Mouse (Mus musculus) left cerebral cortex, adult 11 months (tissue): ENCODE results near the gene Panx2.

Experiments used
- DNase-seq: peaks from one replicate; pipeline ENCODE4 v3.0.0; 2022; ENCODE audit warnings: low spot score

The Panx2 gene

DNA sequence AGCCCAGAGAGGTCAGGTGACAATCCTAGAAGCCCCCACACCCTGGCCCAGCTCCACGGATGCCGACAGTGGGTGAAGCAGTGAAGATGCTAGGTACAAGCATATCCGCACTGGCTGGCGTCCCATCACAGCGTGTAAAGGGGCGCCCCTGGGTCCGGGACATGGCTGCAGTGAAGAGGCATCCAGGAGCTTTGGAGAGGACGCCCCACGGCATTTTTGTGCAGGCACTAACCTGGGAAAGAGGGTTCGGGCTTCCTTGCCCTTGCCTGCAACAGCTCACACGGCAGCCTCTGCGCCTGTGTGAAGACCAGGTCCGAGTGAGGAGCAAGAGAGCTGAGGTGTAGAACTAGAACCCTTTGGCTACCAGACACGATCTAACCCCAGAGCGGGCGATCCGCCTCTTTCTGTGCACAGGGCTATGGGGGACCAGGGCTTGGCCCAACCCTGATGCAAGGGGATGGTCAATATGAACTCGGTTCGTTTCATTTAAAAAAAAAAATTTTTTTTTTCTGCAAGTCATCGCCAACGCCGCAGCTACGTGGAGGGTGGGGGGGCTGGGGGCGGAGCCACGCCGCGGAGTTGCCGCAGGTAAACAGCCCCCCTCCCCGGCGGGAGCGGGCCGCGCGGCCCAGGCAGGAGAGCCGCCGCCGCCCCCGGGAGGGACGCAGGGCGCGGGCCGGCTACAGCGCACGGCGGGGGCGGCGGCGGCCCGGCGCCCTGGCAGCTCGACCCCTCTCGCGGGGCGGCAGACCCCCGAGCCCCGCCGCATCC lies at the start of gene Panx2:
Gene Panx2 (plus strand): TSS at position 574 of the 771 bp plus-strand sequence.
- DNase-seq, result no peak

DNA sequence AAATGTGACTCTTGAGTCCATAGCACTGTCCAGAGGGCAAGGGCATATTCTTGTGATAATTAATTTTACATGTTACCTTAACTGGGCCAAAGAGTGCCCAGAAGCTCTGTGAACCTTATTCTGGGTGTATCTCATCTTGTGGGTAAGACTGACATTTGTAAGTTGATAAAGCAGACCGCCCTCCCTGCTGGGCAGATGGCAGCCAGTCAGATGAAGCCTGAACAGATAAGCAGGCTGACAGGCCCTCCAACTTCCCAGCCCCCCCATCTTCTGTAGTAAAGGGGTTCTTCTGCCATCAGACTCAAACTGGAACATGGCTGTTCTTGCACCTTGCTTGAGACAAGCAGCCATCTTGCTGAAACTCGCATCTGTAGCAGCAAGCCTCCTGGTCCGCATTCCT lies 42.8 kb upstream of the Panx2 start:
- DNase-seq, result no peak

DNA sequence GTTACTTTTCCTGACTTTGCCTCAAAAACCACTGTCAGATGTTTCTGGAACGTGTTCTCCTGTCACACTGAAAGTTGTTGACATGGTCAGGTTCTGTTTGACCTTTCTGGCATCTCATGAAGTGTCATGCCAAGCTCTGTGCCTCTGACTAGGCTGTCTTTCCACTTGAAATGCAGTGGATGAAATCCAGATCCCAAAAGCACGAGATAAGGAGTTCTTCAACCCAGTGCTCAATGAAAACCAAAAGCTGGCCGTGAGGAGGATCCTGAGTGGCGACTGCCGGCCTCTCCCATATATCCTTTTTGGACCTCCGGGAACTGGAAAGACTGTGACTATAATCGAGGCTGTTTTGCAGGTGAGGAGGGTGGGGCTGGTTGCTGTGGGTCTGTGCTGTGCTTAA lies 39.4 kb upstream of the Panx2 start:
- no peak for DNase-seq

DNA sequence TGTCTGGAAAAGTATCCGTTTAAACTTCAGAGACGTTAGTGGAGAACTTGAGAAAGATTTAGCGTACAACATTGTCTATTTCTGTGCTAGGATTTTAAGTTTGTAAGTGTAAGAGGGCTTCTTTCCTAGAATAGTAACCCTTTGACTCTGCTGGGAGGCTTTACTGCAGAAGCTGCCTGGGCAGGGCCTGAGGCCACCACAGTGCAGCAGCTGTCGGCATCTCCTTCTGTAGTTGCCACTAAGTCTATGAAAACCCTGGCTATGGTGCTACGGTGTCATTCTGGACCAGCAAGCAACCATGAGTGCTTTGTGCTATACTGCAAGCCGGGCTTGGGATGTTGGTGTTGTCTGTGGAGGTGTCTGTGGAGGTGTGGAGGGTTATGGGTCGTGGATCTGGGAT lies 39.0 kb upstream of the Panx2 start:
- no peak for DNase-seq

DNA sequence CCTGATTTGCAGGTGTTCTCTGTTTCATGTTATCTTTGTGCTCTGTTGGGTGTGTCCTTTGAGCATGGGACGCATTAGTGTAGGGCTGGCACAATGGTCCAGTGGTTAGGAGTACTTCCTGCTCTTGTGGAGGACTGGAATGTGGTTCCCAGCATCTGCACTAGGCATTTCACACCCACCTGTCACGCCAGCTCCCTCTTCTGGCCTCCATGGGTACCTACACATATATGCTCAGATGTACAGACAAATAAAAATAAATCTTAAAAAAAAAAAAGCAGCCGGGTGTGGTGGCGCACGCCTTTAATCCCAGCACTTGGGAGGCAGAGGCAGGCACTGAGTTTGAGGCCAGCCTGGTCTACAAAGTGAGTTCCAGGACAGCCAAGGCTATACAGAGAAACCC lies 15.2 kb upstream of the Panx2 start:
- DNase-seq, result no peak

DNA sequence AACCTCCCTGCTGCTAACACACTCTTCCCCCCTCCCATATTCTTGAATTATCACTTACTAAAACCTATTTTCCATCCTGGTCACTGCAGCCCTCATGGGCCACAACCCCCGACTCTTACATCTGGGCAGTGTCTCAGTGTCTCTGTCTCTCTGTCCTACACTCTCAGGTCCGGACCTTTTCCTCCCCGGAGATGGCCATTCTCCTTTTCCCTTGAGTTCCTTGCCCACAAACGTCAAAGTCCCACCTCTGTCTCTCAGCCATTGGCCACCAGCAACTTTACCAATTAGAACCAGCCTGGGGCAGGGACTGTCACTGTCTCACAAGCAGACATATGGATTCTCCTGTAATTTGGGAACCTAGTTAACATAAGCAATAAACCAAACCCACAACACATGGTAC lies 13.2 kb upstream of the Panx2 start:
- no peak for DNase-seq

DNA sequence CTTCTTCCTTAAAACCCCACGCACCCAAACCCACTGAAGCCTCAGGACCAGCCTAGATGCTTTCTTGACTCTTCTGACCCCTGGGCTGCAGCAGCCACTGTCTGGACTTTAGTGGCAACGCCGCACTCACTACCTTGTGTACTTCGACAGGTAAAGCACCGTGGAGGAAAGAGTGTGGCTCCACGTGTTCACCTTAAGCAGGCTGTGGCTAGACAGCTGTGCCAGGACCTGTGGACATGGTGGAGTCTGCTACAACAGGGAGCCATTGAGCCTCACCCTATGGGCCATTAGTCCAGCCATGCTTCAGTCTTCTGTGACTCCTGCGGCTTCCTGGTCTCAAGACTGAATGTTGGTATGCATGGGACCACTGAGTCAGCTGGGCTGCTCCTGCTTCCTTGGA lies 4.9 kb upstream of the Panx2 start:
- DNase-seq, result no peak

DNA sequence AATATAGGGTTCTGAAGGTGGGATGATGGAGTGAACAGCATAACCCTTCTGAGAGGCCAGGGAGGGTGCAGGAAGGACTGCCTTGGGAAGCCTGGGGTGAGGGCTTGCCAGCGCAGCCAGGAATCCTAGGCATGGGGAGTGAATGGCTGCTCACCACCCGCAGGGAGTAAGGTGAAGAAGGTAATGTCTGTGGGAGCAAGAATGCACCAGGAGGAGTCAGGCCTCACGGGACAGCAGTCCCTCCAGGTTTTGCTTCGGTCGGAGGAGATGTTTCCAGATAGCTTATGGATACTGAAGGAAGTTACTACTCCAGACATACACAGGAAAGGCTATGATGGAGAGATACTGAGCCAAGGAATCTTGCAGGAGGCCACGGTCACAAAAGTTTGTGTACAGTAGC lies 798 bp upstream of the Panx2 start:
- no peak for DNase-seq

DNA sequence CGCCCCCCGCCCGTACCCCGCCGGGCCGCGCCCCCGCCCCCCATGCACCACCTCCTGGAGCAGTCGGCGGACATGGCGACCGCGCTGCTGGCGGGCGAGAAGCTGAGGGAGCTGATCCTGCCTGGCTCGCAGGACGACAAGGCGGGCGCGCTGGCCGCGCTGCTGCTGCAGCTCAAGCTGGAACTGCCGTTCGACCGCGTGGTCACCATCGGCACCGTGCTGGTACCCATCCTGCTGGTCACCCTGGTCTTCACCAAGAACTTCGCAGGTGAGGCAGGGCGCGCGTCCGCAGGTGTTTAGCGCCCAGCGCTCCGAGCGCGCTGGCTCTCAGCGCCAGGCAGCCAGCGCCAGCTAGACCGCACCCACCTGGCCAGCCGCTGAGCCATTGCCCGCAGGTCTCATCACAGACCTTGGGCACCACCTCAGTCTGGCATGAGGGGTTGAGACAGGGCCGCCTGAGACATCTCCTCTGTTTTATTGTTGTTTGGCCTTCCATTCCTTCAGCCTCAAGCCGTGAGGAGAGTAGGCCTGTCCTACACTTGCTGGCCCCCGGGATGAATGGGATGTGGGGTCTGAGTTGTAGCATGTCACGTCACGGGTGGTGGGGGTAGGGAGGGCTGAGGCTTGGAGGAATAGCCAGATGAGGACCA lies 623 bp downstream of the Panx2 start:
- no peak for DNase-seq

DNA sequence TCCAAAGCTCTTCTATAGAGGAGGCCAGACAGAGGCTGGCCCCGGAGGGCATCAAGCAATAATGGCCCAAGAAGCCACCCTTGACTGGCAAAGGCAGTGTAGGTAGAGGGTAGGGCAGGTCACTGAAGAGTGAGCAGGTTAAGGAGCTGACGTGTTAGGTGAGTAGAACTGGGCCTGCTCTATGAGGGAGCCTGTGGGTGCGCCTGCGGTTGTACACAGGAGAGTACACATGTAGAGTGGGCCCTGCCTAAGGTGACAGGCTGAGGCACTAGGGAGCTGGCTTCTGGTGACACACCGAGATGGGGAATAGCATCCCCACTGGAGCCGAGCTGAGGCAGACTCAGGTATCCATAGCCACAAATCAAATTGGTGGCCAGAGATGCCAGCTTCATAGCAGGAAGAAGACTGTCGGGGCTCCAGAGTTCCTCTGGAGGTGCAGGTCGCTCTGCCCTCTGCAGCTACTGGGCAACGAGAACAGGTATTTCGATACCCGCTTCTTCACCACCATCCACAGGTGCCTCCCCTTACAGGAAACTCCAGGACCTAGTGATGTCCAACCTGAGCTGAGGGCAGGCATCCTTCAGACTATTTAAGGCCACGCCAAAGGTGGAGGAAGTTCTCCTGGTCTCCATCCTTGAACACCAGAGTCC lies 1.4 kb downstream of the Panx2 start:
- DNase-seq, result no peak

DNA sequence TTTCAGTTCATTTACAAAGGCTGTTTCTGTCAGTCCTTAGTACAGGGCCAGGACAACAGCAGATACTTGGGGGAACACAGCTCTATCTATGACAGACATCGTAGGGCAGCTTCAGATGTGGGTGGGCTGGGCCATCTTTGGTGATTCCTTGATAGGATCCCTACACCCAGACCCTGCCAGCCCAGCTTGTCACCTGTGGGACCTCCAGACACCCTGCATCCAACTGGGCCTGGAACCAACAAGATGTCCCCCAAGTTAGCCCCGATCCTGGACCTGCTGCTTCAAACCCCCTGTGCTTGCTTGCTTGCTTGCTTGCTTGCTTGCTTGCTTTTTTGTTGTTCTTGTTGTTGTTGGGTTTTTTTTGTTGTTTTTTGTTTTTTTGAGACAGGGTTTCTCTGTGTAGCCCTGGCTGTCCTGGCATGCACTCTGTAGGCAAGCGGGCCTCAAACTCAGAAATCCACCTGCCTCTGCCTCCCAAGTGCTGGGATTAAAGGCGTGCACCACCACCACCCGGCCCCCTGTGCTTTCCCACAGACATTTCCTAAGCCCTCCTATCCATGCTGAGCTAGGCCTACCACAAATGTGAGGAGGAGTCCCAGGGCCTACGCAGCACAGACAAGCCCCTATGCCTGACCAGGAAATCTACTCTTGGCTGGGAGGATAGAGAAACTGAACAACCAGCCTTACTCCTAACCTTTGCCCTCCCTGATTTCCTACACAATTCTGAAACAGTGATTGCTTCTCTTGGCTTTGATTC lies 2.4 kb downstream of the Panx2 start:
- no peak for DNase-seq

DNA sequence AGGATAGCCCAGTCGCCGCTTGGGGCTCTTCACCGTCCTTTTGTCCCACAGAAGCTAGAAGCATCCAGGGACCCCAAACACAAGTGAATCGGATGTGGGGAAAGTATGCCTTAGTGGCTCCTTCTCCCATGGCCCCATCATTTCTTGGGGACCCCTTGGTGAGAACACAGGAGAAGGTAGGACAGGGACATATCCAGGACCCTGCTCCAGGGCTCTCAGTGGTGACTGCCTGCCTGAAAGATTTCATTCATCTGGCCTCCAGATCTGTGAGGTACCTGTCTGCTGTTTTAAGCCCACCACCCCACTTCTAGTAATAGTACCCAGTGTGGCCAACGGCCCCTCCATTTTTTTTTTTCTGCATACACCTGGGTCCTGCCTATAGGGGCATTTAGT lies 3.0 kb downstream of the Panx2 start:
- DNase-seq, result no peak

DNA sequence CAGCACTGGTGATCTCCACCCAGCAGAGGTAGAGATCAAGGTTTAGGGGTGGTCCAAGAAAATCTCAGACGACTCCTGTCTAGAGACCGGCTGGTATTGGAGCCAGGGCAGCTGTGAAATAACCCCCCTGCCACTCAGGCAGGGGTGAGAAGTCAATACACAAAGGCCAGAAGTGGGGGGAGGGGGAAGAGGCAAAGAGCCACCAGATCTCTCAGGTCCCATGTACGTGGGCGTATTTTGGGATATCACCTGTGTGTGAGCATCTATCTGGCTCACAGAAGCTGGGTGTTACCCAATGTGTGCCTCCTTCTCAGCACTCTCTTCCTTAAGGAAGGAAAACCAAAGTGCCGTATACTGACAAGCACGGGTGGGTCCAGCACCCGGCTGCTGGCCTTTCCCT lies 3.5 kb downstream of the Panx2 start:
- no peak for DNase-seq

DNA sequence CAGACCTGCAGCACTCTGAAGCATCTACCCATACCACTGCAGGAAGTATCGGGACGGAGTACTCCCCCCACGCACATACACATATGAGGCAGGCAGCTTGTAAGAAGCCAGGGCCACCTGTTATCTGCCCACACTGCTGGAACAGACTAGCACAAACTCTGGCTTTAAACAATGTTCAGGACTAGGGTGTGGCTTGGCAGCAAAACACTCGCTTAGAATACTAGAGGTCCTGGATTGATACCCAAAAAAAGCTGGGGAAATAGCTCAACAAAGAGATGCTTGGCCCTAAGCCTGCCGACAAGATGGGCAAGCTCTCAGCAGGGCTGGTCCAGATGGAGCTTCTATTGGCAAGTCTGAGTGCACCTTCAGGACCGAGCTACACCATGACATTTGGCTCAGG lies 4.0 kb downstream of the Panx2 start:
- no peak for DNase-seq

DNA sequence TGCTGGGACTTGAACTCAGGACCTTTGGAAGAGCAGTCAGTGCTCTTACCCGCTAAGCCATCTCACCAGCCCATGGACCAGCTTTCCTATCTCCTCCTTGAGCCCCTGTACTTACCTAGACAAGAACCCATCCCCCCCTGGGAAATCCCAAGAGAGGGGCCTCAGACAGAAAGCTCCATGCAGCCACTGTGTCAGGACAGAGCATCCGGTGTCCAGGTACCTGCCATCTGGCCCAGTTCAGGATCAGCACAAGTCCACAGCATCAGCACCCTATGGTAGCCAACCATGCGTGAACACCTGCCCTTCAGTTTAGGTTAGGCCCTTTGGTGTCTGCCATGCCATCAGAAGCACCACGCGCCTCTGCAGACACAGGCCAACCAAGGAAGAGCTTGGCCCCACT lies 5.4 kb downstream of the Panx2 start:
- DNase-seq, result no peak

DNA sequence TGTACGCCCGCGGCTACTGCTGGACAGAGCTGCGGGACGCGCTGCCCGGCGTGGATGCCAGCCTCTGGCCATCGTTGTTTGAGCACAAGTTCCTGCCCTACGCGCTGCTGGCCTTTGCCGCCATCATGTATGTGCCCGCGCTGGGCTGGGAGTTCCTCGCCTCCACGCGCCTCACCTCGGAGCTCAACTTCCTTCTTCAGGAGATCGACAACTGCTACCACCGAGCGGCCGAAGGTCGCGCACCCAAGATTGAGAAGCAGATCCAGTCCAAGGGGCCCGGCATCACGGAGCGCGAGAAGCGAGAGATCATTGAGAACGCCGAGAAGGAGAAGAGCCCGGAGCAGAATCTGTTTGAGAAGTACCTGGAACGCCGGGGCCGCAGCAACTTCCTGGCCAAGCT lies 8.1 kb downstream of the Panx2 start:
- DNase-seq, result no peak

DNA sequence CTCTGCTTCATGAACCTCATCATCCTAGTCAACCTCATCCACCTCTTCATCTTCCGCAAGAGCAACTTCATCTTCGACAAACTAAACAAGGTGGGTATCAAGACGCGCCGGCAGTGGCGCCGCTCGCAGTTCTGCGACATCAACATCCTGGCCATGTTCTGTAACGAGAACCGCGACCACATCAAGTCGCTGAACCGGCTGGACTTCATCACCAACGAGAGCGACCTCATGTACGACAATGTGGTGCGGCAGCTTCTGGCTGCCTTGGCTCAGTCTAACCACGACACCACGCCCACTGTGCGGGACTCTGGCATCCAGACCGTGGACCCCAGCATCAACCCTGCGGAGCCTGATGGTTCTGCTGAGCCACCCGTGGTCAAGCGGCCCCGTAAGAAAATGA lies 8.7 kb downstream of the Panx2 start:
- DNase-seq, result no peak

DNA sequence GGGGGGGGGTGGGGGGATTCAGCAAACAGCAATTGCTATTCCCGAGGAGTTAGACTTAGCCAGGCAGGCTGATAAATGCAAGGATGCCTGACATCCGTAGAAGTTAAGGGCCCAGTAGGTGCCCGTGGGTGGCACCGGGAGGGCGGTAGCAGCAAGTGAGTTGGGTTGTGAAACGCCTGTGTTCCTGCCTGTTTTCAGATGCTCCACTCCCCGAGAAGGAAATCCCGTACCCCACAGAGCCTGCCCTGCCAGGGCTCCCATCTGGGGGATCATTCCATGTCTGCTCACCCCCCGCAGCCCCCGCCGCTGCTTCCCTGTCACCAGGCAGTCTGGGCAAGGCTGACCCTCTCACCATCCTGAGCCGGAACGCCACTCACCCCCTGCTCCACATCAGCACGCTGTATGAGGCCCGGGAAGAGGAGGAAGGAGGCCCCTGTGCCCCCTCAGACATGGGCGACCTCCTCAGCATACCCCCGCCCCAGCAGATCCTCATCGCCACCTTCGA lies 9.9 kb downstream of the Panx2 start:
- DNase-seq, result no peak

DNA sequence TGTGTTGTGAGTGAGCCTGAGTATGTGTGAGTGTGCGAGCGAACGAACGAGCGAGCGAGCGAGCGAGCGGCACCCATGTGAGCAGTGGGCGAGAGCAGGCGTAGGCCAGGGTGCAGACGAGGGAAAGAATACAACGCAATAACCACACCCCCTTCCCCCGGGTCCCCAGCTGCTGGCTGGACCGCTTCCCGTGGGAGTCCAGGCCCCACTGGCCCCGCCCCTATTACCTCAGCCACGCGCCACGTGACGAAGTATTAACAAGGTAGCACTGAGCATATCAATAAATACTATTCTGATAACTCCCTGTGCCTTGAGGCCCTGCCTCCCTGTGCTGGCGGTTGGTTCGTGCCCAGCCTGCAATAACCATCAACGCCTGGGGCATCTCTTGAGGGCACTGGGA lies 11.1 kb downstream of the Panx2 start:
- DNase-seq, result no peak

DNA sequence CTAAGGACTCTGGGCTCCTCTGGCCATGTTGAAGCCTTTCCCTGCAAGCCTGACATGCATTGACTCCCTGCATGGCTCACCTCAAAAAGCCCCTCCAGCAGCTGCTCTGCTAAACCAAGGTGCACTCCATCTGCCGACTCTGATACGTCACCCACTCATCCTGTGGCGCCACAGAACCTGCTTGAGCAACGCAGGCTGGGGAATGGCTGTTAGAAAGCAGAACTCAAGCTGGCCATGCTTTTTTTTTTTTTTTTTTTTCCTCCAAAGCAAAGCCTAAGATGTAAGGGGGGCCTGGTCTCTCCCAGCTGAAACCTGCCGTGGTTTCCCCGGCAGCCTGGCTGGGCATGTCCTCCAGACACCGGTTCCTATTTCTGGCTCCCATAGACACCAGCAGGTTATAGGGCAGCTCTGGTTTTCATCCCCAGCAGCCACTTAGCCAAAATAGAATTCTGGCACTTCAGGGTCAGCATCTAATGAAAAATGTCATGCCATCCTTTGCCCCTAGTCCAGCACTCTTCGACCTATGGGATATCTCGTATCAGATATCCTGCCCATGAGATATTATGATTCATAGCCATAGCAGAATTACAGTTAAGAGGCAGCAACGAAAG lies 14.6 kb downstream of the Panx2 start:
- DNase-seq, result no peak

DNA sequence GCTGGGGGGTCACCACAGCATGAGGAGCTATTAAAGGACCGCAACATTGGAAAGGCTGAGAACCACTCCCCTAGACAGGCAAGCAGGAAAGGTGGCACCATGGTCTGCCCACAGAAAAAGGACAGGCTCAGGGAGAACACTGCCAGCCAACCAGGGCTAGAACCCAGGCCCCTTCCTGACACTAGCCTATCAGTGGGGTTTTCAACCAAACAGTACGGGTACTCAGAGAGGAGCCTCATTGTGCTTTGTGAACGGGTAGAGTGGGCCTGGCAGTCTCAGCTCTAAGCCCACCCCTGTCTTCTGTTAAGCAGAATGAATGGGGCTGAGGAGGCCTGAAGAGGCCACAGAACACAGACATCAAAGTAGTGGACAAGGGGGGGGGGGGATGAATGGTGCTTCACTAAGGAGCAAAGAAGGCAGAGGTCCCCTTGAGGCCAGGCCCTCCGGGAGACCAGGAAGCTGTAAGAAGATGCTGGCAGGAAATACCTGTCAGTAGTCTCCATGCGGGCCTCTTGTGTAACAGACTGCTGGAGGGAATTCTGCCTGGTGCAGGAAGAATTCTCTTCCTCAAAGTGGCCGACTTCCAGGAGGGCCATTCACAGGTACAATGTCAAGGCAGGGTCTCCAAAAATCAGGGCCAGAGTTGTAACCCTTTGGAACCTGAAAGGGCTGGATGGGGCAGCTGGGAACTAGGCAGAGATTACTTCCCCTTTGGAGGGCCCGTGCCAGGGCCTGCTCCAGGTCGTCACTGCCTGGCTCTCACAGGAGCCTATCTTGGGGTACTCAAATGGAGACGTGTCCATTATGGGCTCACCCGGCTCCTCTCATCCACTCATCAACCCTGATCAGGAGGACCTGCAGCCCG lies 15.3 kb downstream of the Panx2 start, which contains the start of gene Trabd:
Gene Trabd (plus strand): TSS at position 512 of the 865 bp plus-strand sequence.
- DNase-seq, result no peak
